Mouse (Mus musculus) spleen, adult 2 months (tissue): ENCODE measurements around the gene Coa3.
A peak's percentile ranks its signal among the peaks of the same experiment; 100 is the strongest.

Experiments used
- CTCF ChIP-seq: fragments of 200-500 bp; IDR thresholded peaks from 2 replicates; pipeline ENCODE4 v1.5.1; 2011; ENCODE audit warnings: mild to moderate bottlenecking, inconsistent platforms; ENCODE audit not compliant: insufficient read depth, insufficient read length, insufficient replicate concordance; ENCODE audit errors: extremely low read depth
- POLR2A ChIP-seq: fragments of 200-500 bp; IDR thresholded peaks from 2 replicates; pipeline ENCODE4 v1.6.1; 2011; ENCODE audit warnings: low read depth, low read length, inconsistent platforms

- TF ChIP-seq CTCF (peak; percentile 43; the same call in 1 of the 2 replicates), POLR2A (no peak)
These were observed 30.5 kb downstream of the Coa3 start for GRCm38 (mm10) chr11:101248258-101248994.
